Mouse (Mus musculus) cortical plate, adult 2 months (tissue): ENCODE results near the gene Rsf1. TPM values are rescaled to one million over a fixed set of nuclear protein-coding genes. Genes with fewer than 3 reads are reported as not detected.

Source experiments
- H3K27ac ChIP-seq: fragments of 200-500 bp; 2 replicates; pipeline ENCODE4 v1.5.1; 2012; ENCODE audit warnings: low read length, control low read depth, inconsistent platforms; ENCODE audit not compliant: insufficient read depth
- H3K4me1 ChIP-seq: fragments of 200-500 bp; 2 replicates; pipeline ENCODE4 v1.6.1; 2011; ENCODE audit warnings: low read length; ENCODE audit not compliant: control insufficient read depth, insufficient read depth
- H3K4me3 ChIP-seq: fragments of 200-500 bp; 2 replicates; pipeline ENCODE4 v1.5.1; 2011; ENCODE audit warnings: mild to moderate bottlenecking, low read length, control low read depth; ENCODE audit not compliant: insufficient read depth
- CTCF ChIP-seq: fragments of 200-500 bp; IDR thresholded peaks from 2 replicates; pipeline ENCODE4 v1.5.1; 2011; ENCODE audit warnings: mild to moderate bottlenecking, control low read depth, low read length; ENCODE audit not compliant: insufficient read depth; ENCODE audit errors: extremely low read depth
- POLR2A ChIP-seq: fragments of 200-500 bp; IDR thresholded peaks from 2 replicates; pipeline ENCODE4 v1.6.1; 2011; ENCODE audit warnings: mild to moderate bottlenecking, low read length, control low read depth; ENCODE audit not compliant: insufficient read depth; ENCODE audit errors: extremely low read depth
- polyA plus RNA-seq: library from polyadenylated mRNA; depleted of rRNA; stranded (reverse); fragments of >200 nt; gene quantifications from 2 replicates; pipeline ENCODE4 v1.2.3, GENCODE M21; 2012

Rsf1 gene
- polyA plus RNA-seq, 1 experiment: 14.0 TPM

GRCm38 (mm10) chr7:97622676-97623075 lies 43.0 kb downstream of the Rsf1 start:
- TF ChIP-seq CTCF (no peak), POLR2A (no peak)
- Histone ChIP-seq H3K4me3 (no peak overlapping the region), H3K4me1 (0 out of 2 replicates have a peak, but pooled peaks cover under 1% of the 10 kb centered on the region), H3K27ac (no peak overlapping the region)

- no peak overlapping the region for H3K27ac ChIP-seq
- no peak for TF ChIP-seq POLR2A
- no peak for TF ChIP-seq CTCF
- 0 out of 2 replicates have a peak, but pooled peaks cover 2% of the 10 kb centered on the region for H3K4me1 ChIP-seq
- H3K4me3 ChIP-seq: no peak overlapping the region
Measured at GRCm38 (mm10) chr7:97623402-97623801, 43.7 kb downstream of the Rsf1 start.

GRCm38 (mm10) chr7:97629351-97629750 lies 49.7 kb downstream of the Rsf1 start:
- Histone ChIP-seq H3K4me1 (peaks cover 2% of the 10 kb centered on the region; the same call in 1 of the 2 replicates), H3K4me3 (no peak overlapping the region), H3K27ac (no peak overlapping the region)
- TF ChIP-seq CTCF (no peak), POLR2A (no peak)

- no peak overlapping the region for H3K4me3 ChIP-seq
- H3K27ac ChIP-seq: no peak overlapping the region
- peaks cover 2% of the 10 kb centered on the region for H3K4me1 ChIP-seq
- TF ChIP-seq CTCF: no peak
- TF ChIP-seq POLR2A: no peak
Measured at GRCm38 (mm10) chr7:97631290-97631689, 51.6 kb downstream of the Rsf1 start.

GRCm38 (mm10) chr7:97632897-97633296 lies 53.2 kb downstream of the Rsf1 start:
- Histone ChIP-seq H3K4me1 (peaks cover 2% of the 10 kb centered on the region), H3K27ac (no peak overlapping the region)
- no peak for TF ChIP-seq CTCF
- TF ChIP-seq POLR2A: no peak

GRCm38 (mm10) chr7:97645060-97645459 lies 65.4 kb downstream of the Rsf1 start:
- Histone ChIP-seq H3K4me3 (no peak overlapping the region), H3K27ac (0 out of 2 replicates have a peak overlapping the region, but pooled peaks have one; percentile 35), H3K4me1 (peaks cover 3% of the 10 kb centered on the region; the same call in 1 of the 2 replicates)
- TF ChIP-seq CTCF (no peak), POLR2A (no peak)

More at GRCm38 (mm10) chr7:97632897-97633296, 53.2 kb downstream of the Rsf1 start:
- H3K4me3 ChIP-seq: no peak overlapping the region

GRCm38 (mm10) chr7:97647656-97648055 lies 68.0 kb downstream of the Rsf1 start:
- peaks cover 1% of the 10 kb centered on the region; the same call in 1 of the 2 replicates for H3K4me1 ChIP-seq
- no peak overlapping the region for H3K4me3 ChIP-seq
- no peak overlapping the region for H3K27ac ChIP-seq
- TF ChIP-seq POLR2A (no peak), CTCF (no peak)

GRCm38 (mm10) chr7:97650729-97651128 lies 71.0 kb downstream of the Rsf1 start:
- H3K4me1 ChIP-seq: peaks cover 1% of the 10 kb centered on the region; the same call in 1 of the 2 replicates
- TF ChIP-seq CTCF: no peak
- TF ChIP-seq POLR2A: no peak
- H3K27ac ChIP-seq: no peak overlapping the region
- no peak overlapping the region for H3K4me3 ChIP-seq

GRCm38 (mm10) chr7:97656144-97656543 lies 76.5 kb downstream of the Rsf1 start:
- TF ChIP-seq POLR2A: no peak
- Histone ChIP-seq H3K4me3 (no peak overlapping the region), H3K4me1 (no peaks in the 10 kb centered on the region), H3K27ac (no peak overlapping the region)

- Histone ChIP-seq H3K4me3 (no peak overlapping the region), H3K27ac (no peak overlapping the region), H3K4me1 (no peaks in the 10 kb centered on the region)
- TF ChIP-seq CTCF (no peak), POLR2A (no peak)
Measured at GRCm38 (mm10) chr7:97661634-97662033, 81.9 kb downstream of the Rsf1 start.

- TF ChIP-seq CTCF (no peak), POLR2A (no peak)
- H3K4me1 ChIP-seq: no peaks in the 10 kb centered on the region
- no peak overlapping the region for H3K27ac ChIP-seq
- no peak overlapping the region for H3K4me3 ChIP-seq
Measured at GRCm38 (mm10) chr7:97679239-97679638, 99.5 kb downstream of the Rsf1 start.

- Histone ChIP-seq H3K27ac (no peak overlapping the region; the same call in 1 of the 2 replicates), H3K4me1 (no peaks in the 10 kb centered on the region), H3K4me3 (no peak overlapping the region)
- TF ChIP-seq CTCF (no peak), POLR2A (no peak)
Measured at GRCm38 (mm10) chr7:97687831-97688230, 108.1 kb downstream of the Rsf1 start.
